Mouse (Mus musculus): ENCODE measurements at regions not wholly inside any gene's neighbourhood (a gene's known extent, or its start where the extent isn't known, plus 50 kb on each side); places are given as distances from the start of the nearest gene placed in this dataset.
A peak's percentile ranks its signal among the peaks of the same experiment; 100 is the strongest.

DNA sequence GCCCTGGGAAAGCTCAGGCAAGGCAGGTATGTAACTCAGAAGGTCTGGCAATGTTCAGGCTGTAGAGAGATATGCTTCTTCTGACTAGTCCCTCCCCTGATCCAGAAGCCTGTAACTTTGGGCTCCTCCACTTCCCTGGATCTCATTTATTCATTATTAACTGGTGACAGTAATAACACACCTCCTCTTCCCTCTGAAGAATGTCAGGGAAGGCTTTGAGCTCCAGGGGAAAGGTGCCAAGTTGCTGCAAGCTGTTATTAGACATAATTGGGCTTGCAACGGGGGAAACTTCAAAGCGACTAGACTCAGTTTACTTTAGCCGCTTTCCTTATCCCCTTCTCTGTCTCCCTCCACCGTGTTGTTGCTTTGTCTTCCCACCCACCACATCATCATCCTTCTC lies 75.6 kb upstream of the Tmprss2 start:
- no peaks in the 10 kb centered on the region for H3K27me3 ChIP-seq (ENCODE audit: control insufficient read depth, insufficient read depth, low read length)
- no peak overlapping the region for H3K27ac ChIP-seq (ENCODE audit: insufficient read depth, low read depth, low read length)
- WGBS, result 71% methylated on average over 4 of the region's 4 CpGs
- H3K4me1 ChIP-seq (ENCODE audit: control insufficient read depth, insufficient read depth, insufficient read length, low read length), result peaks cover 3% of the 10 kb centered on the region; the same call in 1 of the 2 replicates
- H3K36me3 ChIP-seq (ENCODE audit: control insufficient read depth, insufficient read depth, low read length), result no peaks in the 10 kb centered on the region
- TF ChIP-seq CTCF (IDR thresholded peaks at IDR 0.05; ENCODE audit: extremely low read depth, insufficient read length, insufficient replicate concordance, low read depth, low read length) (no peak), POLR2A (IDR thresholded peaks at IDR 0.05; ENCODE audit: low read depth, low read length) (no peak)
- H3K4me3 ChIP-seq (ENCODE audit: low read depth, low read length), result no peak overlapping the region

DNA sequence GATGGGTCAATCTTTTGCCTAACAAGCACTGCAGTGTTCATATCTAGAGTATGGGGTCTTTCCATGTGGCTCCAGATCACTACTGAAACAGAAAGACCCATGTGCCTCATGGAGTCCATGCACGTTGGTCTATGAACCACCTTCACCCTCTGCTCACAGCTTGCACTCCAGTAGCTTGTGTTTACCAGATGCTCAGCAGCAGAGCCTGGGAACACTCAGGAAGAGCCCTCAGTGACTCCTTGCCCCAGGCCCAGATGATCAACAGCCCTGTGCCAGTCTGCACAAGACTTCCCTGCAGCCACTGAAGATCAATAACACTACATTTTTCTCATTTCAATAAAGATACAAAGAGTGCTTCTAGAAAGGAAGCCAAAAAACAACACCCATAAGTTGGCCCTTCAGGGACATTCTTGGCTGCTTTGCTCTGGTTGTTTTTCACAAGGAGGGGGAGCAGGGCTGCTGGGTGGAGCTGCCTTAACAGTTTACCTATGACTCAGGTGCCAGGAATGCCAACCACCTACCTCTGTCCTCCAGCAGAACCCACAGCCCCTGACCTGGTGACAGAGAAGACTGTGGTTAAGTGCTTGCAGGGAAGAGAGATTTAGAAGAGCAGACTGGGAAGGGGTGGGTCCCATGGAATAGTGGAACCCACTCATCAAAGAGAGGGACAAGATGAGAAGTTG lies 74.7 kb upstream of the Tmprss2 start:
- Histone ChIP-seq H3K4me3 (ENCODE audit: low read depth, low read length) (no peak overlapping the region), H3K36me3 (ENCODE audit: control insufficient read depth, insufficient read depth, low read length) (no peaks in the 10 kb centered on the region), H3K4me1 (ENCODE audit: control insufficient read depth, insufficient read depth, insufficient read length, low read length) (peaks cover 5% of the 10 kb centered on the region; the same call in 1 of the 2 replicates), H3K27ac (ENCODE audit: insufficient read depth, low read depth, low read length) (no peak overlapping the region), H3K27me3 (ENCODE audit: control insufficient read depth, insufficient read depth, low read length) (no peaks in the 10 kb centered on the region)
- WGBS, result 56% methylated on average over 1 of the region's 1 CpGs
- TF ChIP-seq CTCF (IDR thresholded peaks at IDR 0.05; ENCODE audit: extremely low read depth, insufficient read length, insufficient replicate concordance, low read depth, low read length), result no peak
- TF ChIP-seq POLR2A (IDR thresholded peaks at IDR 0.05; ENCODE audit: low read depth, low read length), result no peak

DNA sequence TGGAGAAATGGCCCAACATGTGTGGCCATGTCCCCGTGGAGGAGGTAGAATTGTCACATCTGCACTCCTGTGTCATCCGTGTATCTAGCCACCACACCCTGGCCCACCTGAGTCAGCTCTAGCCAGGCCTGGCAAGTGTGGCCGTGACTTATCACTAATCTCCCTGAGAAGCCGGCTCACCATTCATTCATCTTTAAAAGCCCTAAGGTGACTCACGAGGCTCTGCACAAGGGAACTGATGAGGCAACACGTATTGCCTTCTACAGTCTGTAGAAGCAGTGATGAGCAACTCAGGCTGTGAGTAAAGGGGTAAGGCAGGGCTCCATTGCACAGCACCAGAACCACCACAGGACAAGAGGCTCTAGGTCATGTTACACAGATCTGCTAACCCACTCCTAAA lies 70.2 kb upstream of the Tmprss2 start:
- 28% methylated on average over 6 of the region's 6 CpGs for WGBS
- H3K27ac ChIP-seq (ENCODE audit: insufficient read depth, low read depth, low read length), result no peak overlapping the region
- TF ChIP-seq CTCF (IDR thresholded peaks at IDR 0.05; ENCODE audit: extremely low read depth, insufficient read length, insufficient replicate concordance, low read depth, low read length) (no peak), POLR2A (IDR thresholded peaks at IDR 0.05; ENCODE audit: low read depth, low read length) (no peak)
- no peaks in the 10 kb centered on the region for H3K36me3 ChIP-seq (ENCODE audit: control insufficient read depth, insufficient read depth, low read length)
- peaks cover 14% of the 10 kb centered on the region for H3K4me1 ChIP-seq (ENCODE audit: control insufficient read depth, insufficient read depth, insufficient read length, low read length)
- no peaks in the 10 kb centered on the region for H3K27me3 ChIP-seq (ENCODE audit: control insufficient read depth, insufficient read depth, low read length)
- H3K4me3 ChIP-seq (ENCODE audit: low read depth, low read length), result no peak overlapping the region

DNA sequence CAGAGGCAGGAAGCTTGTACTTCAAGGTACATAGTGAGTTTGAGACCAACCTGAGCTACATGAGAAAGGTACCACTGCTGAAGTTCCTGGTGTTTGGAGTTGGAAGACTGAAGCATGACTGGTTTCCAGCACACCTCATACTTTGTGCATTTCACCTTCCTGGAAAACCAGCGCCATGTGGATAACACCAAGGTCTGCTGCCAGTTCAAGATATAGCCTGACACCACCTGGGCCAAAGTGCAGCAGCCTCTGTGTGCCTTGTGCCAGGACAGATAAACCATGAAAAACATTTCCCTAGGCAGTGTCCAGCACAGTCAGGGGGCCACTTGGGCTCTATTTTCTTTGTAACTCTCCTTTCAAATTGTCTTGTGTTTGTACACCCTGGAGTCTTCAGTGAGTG lies 68.8 kb upstream of the Tmprss2 start:
- H3K27ac ChIP-seq (ENCODE audit: insufficient read depth, low read depth, low read length), result peak overlapping the region; percentile 79
- WGBS, result 27% methylated on average over 1 of the region's 1 CpGs
- no peak overlapping the region for H3K4me3 ChIP-seq (ENCODE audit: low read depth, low read length)
- no peaks in the 10 kb centered on the region for H3K36me3 ChIP-seq (ENCODE audit: control insufficient read depth, insufficient read depth, low read length)
- peaks cover 12% of the 10 kb centered on the region for H3K4me1 ChIP-seq (ENCODE audit: control insufficient read depth, insufficient read depth, insufficient read length, low read length)
- no peaks in the 10 kb centered on the region for H3K27me3 ChIP-seq (ENCODE audit: control insufficient read depth, insufficient read depth, low read length)
- TF ChIP-seq CTCF (IDR thresholded peaks at IDR 0.05; ENCODE audit: extremely low read depth, insufficient read length, insufficient replicate concordance, low read depth, low read length), result no peak
- no peak for TF ChIP-seq POLR2A (IDR thresholded peaks at IDR 0.05; ENCODE audit: low read depth, low read length)

DNA sequence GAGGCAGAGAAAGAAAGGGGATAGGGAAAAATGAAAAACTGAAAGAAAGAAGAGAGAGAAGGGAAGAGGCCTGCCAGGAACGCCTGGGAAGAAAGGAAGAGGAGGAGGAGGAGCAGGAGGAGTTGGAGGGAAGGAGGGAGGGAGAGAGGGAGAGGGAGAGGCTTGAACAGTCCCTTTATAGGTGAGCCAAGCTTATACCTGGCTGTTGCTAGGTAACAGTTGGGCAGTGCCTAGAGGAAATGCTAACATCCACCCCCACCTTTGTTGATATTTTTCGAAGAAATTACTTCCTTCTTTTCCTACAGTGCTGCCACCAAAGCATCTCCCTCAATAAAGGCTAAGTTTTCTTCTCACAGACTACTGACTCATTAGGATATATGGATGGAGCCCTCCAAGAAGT lies 68.3 kb upstream of the Tmprss2 start:
- H3K27me3 ChIP-seq (ENCODE audit: control insufficient read depth, insufficient read depth, low read length), result no peaks in the 10 kb centered on the region
- H3K4me3 ChIP-seq (ENCODE audit: low read depth, low read length), result no peak overlapping the region
- peak overlapping the region; percentile 79 for H3K27ac ChIP-seq (ENCODE audit: insufficient read depth, low read depth, low read length)
- peaks cover 12% of the 10 kb centered on the region for H3K4me1 ChIP-seq (ENCODE audit: control insufficient read depth, insufficient read depth, insufficient read length, low read length)
- no peaks in the 10 kb centered on the region for H3K36me3 ChIP-seq (ENCODE audit: control insufficient read depth, insufficient read depth, low read length)
- WGBS, result 12% methylated on average over 2 of the region's 2 CpGs
- TF ChIP-seq CTCF (IDR thresholded peaks at IDR 0.05; ENCODE audit: extremely low read depth, insufficient read length, insufficient replicate concordance, low read depth, low read length) (no peak), POLR2A (IDR thresholded peaks at IDR 0.05; ENCODE audit: low read depth, low read length) (no peak)

DNA sequence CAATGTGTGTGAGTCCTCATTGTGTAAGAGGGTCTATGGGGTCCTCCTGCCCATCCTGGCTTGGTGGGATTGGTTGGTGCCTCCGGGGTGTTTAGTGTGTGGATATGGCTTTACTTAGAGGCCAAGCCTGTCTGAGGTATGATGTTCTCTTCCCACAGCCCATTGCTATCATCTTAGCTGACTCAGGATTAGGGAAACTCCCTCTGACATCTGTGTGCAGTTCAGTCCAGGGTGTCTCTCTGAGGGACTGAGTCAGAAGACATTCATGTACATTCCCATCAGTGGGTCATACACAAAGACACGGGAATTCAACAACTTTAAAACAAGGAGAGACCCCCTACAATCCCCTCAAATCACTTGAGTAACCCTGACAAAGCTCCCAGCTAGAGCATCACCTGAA lies 66.6 kb upstream of the Tmprss2 start:
- TF ChIP-seq CTCF (IDR thresholded peaks at IDR 0.05; ENCODE audit: extremely low read depth, insufficient read length, insufficient replicate concordance, low read depth, low read length), result no peak
- no peak for TF ChIP-seq POLR2A (IDR thresholded peaks at IDR 0.05; ENCODE audit: low read depth, low read length)

DNA sequence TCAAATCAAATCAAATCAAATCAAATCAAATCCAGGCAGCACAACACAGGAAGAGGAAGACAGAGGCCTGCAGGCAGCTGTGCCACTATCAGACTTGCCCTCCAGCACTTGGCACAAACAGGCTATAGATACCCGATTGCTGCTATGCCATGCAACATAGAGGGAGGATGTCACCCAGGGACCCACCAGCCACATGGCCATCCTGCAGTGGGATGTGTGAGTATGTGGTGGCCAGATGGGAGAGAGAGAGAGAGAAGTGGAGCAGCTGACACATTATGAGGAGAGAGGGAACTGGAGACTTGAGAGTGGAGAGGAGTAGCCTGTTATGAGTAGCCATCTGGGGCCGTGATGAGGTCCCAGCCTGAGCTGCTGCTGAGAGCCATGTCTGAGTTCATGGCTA lies 62.6 kb upstream of the Tmprss2 start:
- peaks cover 8% of the 10 kb centered on the region; the same call in 1 of the 2 replicates for H3K4me1 ChIP-seq (ENCODE audit: control insufficient read depth, insufficient read depth, insufficient read length, low read length)
- no peak overlapping the region for H3K27ac ChIP-seq (ENCODE audit: insufficient read depth, low read depth, low read length)
- no peaks in the 10 kb centered on the region for H3K36me3 ChIP-seq (ENCODE audit: control insufficient read depth, insufficient read depth, low read length)
- TF ChIP-seq POLR2A (IDR thresholded peaks at IDR 0.05; ENCODE audit: low read depth, low read length) (no peak), CTCF (IDR thresholded peaks at IDR 0.05; ENCODE audit: extremely low read depth, insufficient read length, insufficient replicate concordance, low read depth, low read length) (no peak)
- 69% methylated on average over 2 of the region's 2 CpGs for WGBS
- H3K27me3 ChIP-seq (ENCODE audit: control insufficient read depth, insufficient read depth, low read length), result no peaks in the 10 kb centered on the region
- H3K4me3 ChIP-seq (ENCODE audit: low read depth, low read length), result no peak overlapping the region

More for the DNA sequence above, 66.6 kb upstream of the Tmprss2 start:
- peaks cover 12% of the 10 kb centered on the region for H3K4me1 ChIP-seq (ENCODE audit: control insufficient read depth, insufficient read depth, insufficient read length, low read length)
- no peaks in the 10 kb centered on the region for H3K27me3 ChIP-seq (ENCODE audit: control insufficient read depth, insufficient read depth, low read length)
- no peaks in the 10 kb centered on the region for H3K36me3 ChIP-seq (ENCODE audit: control insufficient read depth, insufficient read depth, low read length)
- H3K4me3 ChIP-seq (ENCODE audit: low read depth, low read length), result no peak overlapping the region
- WGBS, result 88% methylated on average over 2 of the region's 2 CpGs
- H3K27ac ChIP-seq (ENCODE audit: insufficient read depth, low read depth, low read length), result no peak overlapping the region
